ENCODE assay signal across 8 mouse cellular contexts in the genomic region with DNA sequence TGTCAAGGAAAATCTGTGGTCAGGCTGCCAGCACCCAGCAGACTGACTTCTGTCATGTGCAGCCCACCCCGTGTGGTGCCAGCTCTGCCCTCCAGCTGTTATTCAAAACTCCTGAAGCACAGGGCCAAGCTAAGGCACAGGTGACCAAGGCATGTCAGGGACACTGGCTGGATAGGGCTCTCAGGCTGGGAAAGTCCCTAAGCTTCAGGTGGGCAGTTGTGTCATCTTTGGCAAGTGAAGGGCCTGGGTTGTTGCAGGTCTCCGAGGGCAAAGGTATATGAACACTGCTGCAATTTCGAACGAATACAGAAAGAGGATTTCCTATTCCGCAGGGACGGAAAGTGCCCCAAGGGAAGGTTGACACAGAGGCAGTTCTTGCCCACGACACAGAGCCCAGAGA. TPM values are rescaled to one million over a fixed set of nuclear protein-coding genes. Genes with fewer than 3 reads are reported as not detected.
A peak's percentile ranks its signal among the peaks of the same experiment; 100 is the strongest.
DNase-seq lines count a peak whose midpoint lies in the region; ATAC-seq and TF ChIP-seq lines count a peak whose summit lies in the region.

No protein-coding gene starts in this region.

- H3K9me3 ChIP-seq in heart, embryonic 11.5 days (replicated peaks; ENCODE audit: control insufficient read depth, low read length) = no peaks in the 10 kb centered on the region
- no peaks in the 10 kb centered on the region for H3K9me3 ChIP-seq in ES-E14 (ENCODE audit: control insufficient read depth, insufficient read depth, low read depth, low read length)
- no peaks in the 10 kb centered on the region for H3K9me3 ChIP-seq in limb, embryonic 14.5 days (ENCODE audit: control insufficient read depth, low read length)
- H3K9me3 ChIP-seq in stomach, embryonic 15.5 days = no peaks in the 10 kb centered on the region

- 7% methylated on average over 7 of the region's 7 CpGs for WGBS in heart, embryonic 11.5 days (ENCODE audit: insufficient replicate concordance)
- 6% methylated on average over 7 of the region's 7 CpGs for WGBS in limb, embryonic 14.5 days
- 3% methylated on average over 7 of the region's 7 CpGs for WGBS in stomach, embryonic 15.5 days

- H3K4me2 ChIP-seq in heart, embryonic 11.5 days = peak overlapping the region; percentile 97
- H3K4me2 ChIP-seq in limb, embryonic 14.5 days (replicated peaks; ENCODE audit: low read depth, low read length, severe bottlenecking) = peak overlapping the region; percentile 96
- peak overlapping the region; percentile 95 for H3K4me2 ChIP-seq in stomach, embryonic 15.5 days

- peaks cover 66% of the 10 kb centered on the region for H3K4me1 ChIP-seq in heart, embryonic 11.5 days (ENCODE audit: control insufficient read depth, insufficient read depth, low read length)
- peaks cover 12 to 35% of the 10 kb centered on the region in 2 experiments for H3K4me1 ChIP-seq in ES-E14 (ENCODE audit: control insufficient read depth in 2 of 2, insufficient read depth in 2 of 2, low read length in 2 of 2, poor library complexity in 1 of 2)
- peaks cover 9% of the 10 kb centered on the region for H3K4me1 ChIP-seq in embryonic fibroblast, embryonic 13.5 days (ENCODE audit: control insufficient read depth, insufficient read depth, low read length)
- peaks cover 58% of the 10 kb centered on the region for H3K4me1 ChIP-seq in limb, embryonic 14.5 days (ENCODE audit: control insufficient read depth, insufficient read depth, low read length)
- peaks cover 55% of the 10 kb centered on the region for H3K4me1 ChIP-seq in stomach, embryonic 15.5 days

- peak overlapping the region; percentile 71 for H3K4me3 ChIP-seq in heart, embryonic 11.5 days (ENCODE audit: low read depth, low read length)
- H3K4me3 ChIP-seq in ES-E14 (ENCODE audit: insufficient read depth in 1 of 2, low read depth in 1 of 2, low read length in 2 of 2, poor library complexity in 1 of 2, severe bottlenecking in 1 of 2) = peak overlapping the region; percentile 75 to 82
- H3K4me3 ChIP-seq in embryonic fibroblast, embryonic 13.5 days (ENCODE audit: insufficient read depth, low read length) = peak overlapping the region; percentile 69
- H3K4me3 ChIP-seq in limb, embryonic 14.5 days (replicated peaks; ENCODE audit: low read length) = peak overlapping the region; percentile 73
- H3K4me3 ChIP-seq in stomach, embryonic 15.5 days (replicated peaks) = peak overlapping the region; percentile 73

- no peak for TF ChIP-seq POLR2A in embryonic fibroblast, embryonic 13.5 days (IDR thresholded peaks at IDR 0.05; ENCODE audit: low read depth, low read length)
- TF ChIP-seq POLR2A in limb, embryonic 14.5 days (IDR thresholded peaks at IDR 0.05; ENCODE audit: borderline replicate concordance, extremely low read depth, insufficient read depth, insufficient read length) = no peak

- TF ChIP-seq CTCF in embryonic fibroblast, embryonic 13.5 days (IDR thresholded peaks at IDR 0.05; ENCODE audit: borderline replicate concordance, insufficient read depth, low read length) = no peak

- 0 out of 2 replicates have a peak overlapping the region, but pooled peaks have one; percentile 10 for H3K27ac ChIP-seq in heart, embryonic 11.5 days (ENCODE audit: low read depth, low read length)
- H3K27ac ChIP-seq in ES-E14 (ENCODE audit: insufficient read depth, low read depth, low read length, poor library complexity, severe bottlenecking) = no peak overlapping the region
- no peak overlapping the region for H3K27ac ChIP-seq in embryonic fibroblast, embryonic 13.5 days (ENCODE audit: insufficient read depth, low read length)
- H3K27ac ChIP-seq in limb, embryonic 14.5 days (replicated peaks; ENCODE audit: low read depth, low read length) = no peak overlapping the region
- no peak overlapping the region for H3K27ac ChIP-seq in stomach, embryonic 15.5 days

- ATAC-seq in heart, embryonic 11.5 days (replicated peaks; ENCODE audit: insufficient number of reproducible peaks, low FRiP score, low TSS enrichment) = no peak
- no peak for ATAC-seq in limb, embryonic 14.5 days (ENCODE audit: low FRiP score, low read depth)
- ATAC-seq in stomach, embryonic 15.5 days (ENCODE audit: insufficient read depth, low FRiP score, low read depth) = no peak

- peaks cover 25% of the 10 kb centered on the region for H3K27me3 ChIP-seq in heart, embryonic 11.5 days (ENCODE audit: control insufficient read depth, insufficient read depth, low read length)
- no peaks in the 10 kb centered on the region for H3K27me3 ChIP-seq in limb, embryonic 14.5 days (ENCODE audit: control insufficient read depth, insufficient read depth, low read length)
- peaks cover 5% of the 10 kb centered on the region; the same call in 1 of the 2 replicates for H3K27me3 ChIP-seq in stomach, embryonic 15.5 days (replicated peaks)

- no peak for DNase-seq in heart, adult 8-10 months (ENCODE audit: low spot score)
- no peak for DNase-seq in ES-E14 (ENCODE audit: low read depth, low spot score)
- no peak for DNase-seq in limb, embryonic 14.5 days (ENCODE audit: low spot score)
- DNase-seq in right cerebral cortex, postnatal 36 days (ENCODE audit: low spot score in 2 of 2) = no peak
- DNase-seq in spleen, adult 12 weeks (ENCODE audit: low spot score) = no peak

- H3K36me3 ChIP-seq in heart, embryonic 11.5 days (ENCODE audit: control insufficient read depth, insufficient read depth, low read length) = no peaks in the 10 kb centered on the region
- H3K36me3 ChIP-seq in ES-E14 (ENCODE audit: control insufficient read depth, insufficient read depth, low read length, poor library complexity, severe bottlenecking) = no peaks in the 10 kb centered on the region
- H3K36me3 ChIP-seq in limb, embryonic 14.5 days (ENCODE audit: control insufficient read depth, insufficient read depth, low read length) = 0 out of 2 replicates have a peak, but pooled peaks cover 2% of the 10 kb centered on the region
- no peaks in the 10 kb centered on the region for H3K36me3 ChIP-seq in stomach, embryonic 15.5 days

- in situ Hi-C loops in ES-E14 (cut with MboI; ENCODE audit: low sequenced_read_pairs in 2 of 2, unreplicated experiment in 2 of 2) = no loop called here

- peak overlapping the region; percentile 84 for H3K9ac ChIP-seq in heart, embryonic 11.5 days (ENCODE audit: low read depth, low read length)
- H3K9ac ChIP-seq in ES-E14 (ENCODE audit: insufficient read depth, low read depth, low read length, poor library complexity, severe bottlenecking) = peak overlapping the region; percentile 74
- peak overlapping the region; percentile 69 for H3K9ac ChIP-seq in limb, embryonic 14.5 days (ENCODE audit: low read depth, low read length, severe bottlenecking)
- peak overlapping the region; percentile 67 for H3K9ac ChIP-seq in stomach, embryonic 15.5 days

TF ChIP-seq in ES-E14, 5 proteins besides CTCF, POLR2A, EP300 and RAD21 (continues in another document):
- TF ChIP-seq ZC3H11A (IDR thresholded peaks at IDR 0.05; ENCODE audit: borderline replicate concordance, low read depth, low read length) (no peak), ZNF384 (IDR thresholded peaks at IDR 0.05; ENCODE audit: low read depth, low read length) (no peak)

RNA-seq across cellular contexts. Expression of gene Tbc1d24, which starts 0.5 kb away (rescaled TPM):
- 4.0 and 5.2 TPM in 2 replicates for polyA plus RNA-seq in heart, embryonic 11.5 days (2014; fragmentation: Nextera tagmentation; extraction: Ambion mirVana)
- total RNA-seq in heart, adult 8-10 months (2022) = 10 to 100 TPM; 11.5 to 14.5 (median 12.6) TPM
- total RNA-seq in ES-E14 (2012; rRNA removed) = 14.1 and 20.4 TPM in 2 replicates
- polyA plus RNA-seq in embryonic fibroblast, embryonic 13.5 days (2011; ENCODE audit: insufficient read length, low read depth, missing spikeins) = 10.9 and 14.0 TPM in 2 replicates
- polyA plus RNA-seq in limb, embryonic 14.5 days (2012; rRNA removed) = 31.9 and 52.5 TPM in 2 replicates
- 6.3 and 8.0 TPM in 2 replicates for polyA plus RNA-seq in limb, embryonic 14.5 days (2014; fragmentation: Nextera tagmentation; extraction: Ambion mirVana)
- 5.0 and 6.3 TPM in 2 replicates for polyA plus RNA-seq in stomach, embryonic 15.5 days (2015; fragmentation: Nextera tagmentation; extraction: Ambion mirVana)

RNA-seq across cellular contexts. Expression of gene Ntn3, which starts 4.5 kb away (rescaled TPM):
- 2.0 TPM in 2 replicates for polyA plus RNA-seq in heart, embryonic 11.5 days (2014; fragmentation: Nextera tagmentation; extraction: Ambion mirVana)
- total RNA-seq in heart, adult 8-10 months (2022) = 1 to 10 TPM in 2 of 4 experiments, under 1 TPM in 2; 0.66 to 1.5 (median 0.89) TPM
- total RNA-seq in ES-E14 (2012; rRNA removed) = 2.7 and 4.1 TPM in 2 replicates
- 2.9 and 4.1 TPM in 2 replicates for polyA plus RNA-seq in embryonic fibroblast, embryonic 13.5 days (2011; ENCODE audit: insufficient read length, low read depth, missing spikeins)
- 32.6 and 42.5 TPM in 2 replicates for polyA plus RNA-seq in limb, embryonic 14.5 days (2012; rRNA removed)
- polyA plus RNA-seq in limb, embryonic 14.5 days (2014; fragmentation: Nextera tagmentation; extraction: Ambion mirVana) = 14.5 and 19.8 TPM in 2 replicates
- polyA plus RNA-seq in stomach, embryonic 15.5 days (2015; fragmentation: Nextera tagmentation; extraction: Ambion mirVana) = 8.1 and 8.5 TPM in 2 replicates

RNA-seq across cellular contexts. Expression of gene Tedc2, which starts 15.8 kb away (rescaled TPM):
- polyA plus RNA-seq in heart, embryonic 11.5 days (2014; fragmentation: Nextera tagmentation; extraction: Ambion mirVana) = 7.0 and 7.6 TPM in 2 replicates
- total RNA-seq in heart, adult 8-10 months (2022) = 1 to 10 TPM; 1.7 to 2.9 (median 2.5) TPM
- total RNA-seq in ES-E14 (2012; rRNA removed) = 31.3 and 35.8 TPM in 2 replicates
- polyA plus RNA-seq in embryonic fibroblast, embryonic 13.5 days (2011; ENCODE audit: insufficient read length, low read depth, missing spikeins) = 7.9 and 9.2 TPM in 2 replicates
- 35.4 and 39.2 TPM in 2 replicates for polyA plus RNA-seq in limb, embryonic 14.5 days (2012; rRNA removed)
- 10.2 and 12.2 TPM in 2 replicates for polyA plus RNA-seq in limb, embryonic 14.5 days (2014; fragmentation: Nextera tagmentation; extraction: Ambion mirVana)
- 9.8 and 10.0 TPM in 2 replicates for polyA plus RNA-seq in stomach, embryonic 15.5 days (2015; fragmentation: Nextera tagmentation; extraction: Ambion mirVana)

RNA-seq across cellular contexts. Expression of gene Atp6v0c, which starts 35.3 kb away (rescaled TPM):
- polyA plus RNA-seq in heart, embryonic 11.5 days (2014; fragmentation: Nextera tagmentation; extraction: Ambion mirVana) = 552 and 561 TPM in 2 replicates
- 100 to 1,000 TPM; 224 to 240 (median 231) TPM for total RNA-seq in heart, adult 8-10 months (2022)
- 129 and 159 TPM in 2 replicates for total RNA-seq in ES-E14 (2012; rRNA removed)
- polyA plus RNA-seq in embryonic fibroblast, embryonic 13.5 days (2011; ENCODE audit: insufficient read length, low read depth, missing spikeins) = 382 and 460 TPM in 2 replicates
- polyA plus RNA-seq in limb, embryonic 14.5 days (2012; rRNA removed) = 487 and 720 TPM in 2 replicates
- 511 and 522 TPM in 2 replicates for polyA plus RNA-seq in limb, embryonic 14.5 days (2014; fragmentation: Nextera tagmentation; extraction: Ambion mirVana)
- 495 and 512 TPM in 2 replicates for polyA plus RNA-seq in stomach, embryonic 15.5 days (2015; fragmentation: Nextera tagmentation; extraction: Ambion mirVana)

RNA-seq across cellular contexts. Expression of gene Amdhd2, which starts 41.3 kb away (rescaled TPM):
- 28.3 and 31.0 TPM in 2 replicates for polyA plus RNA-seq in heart, embryonic 11.5 days (2014; fragmentation: Nextera tagmentation; extraction: Ambion mirVana)
- total RNA-seq in heart, adult 8-10 months (2022) = 10 to 100 TPM in 3 of 4 experiments, 1 to 10 TPM in 1; 9.4 to 12.4 (median 10.8) TPM
- 28.5 and 35.3 TPM in 2 replicates for total RNA-seq in ES-E14 (2012; rRNA removed)
- polyA plus RNA-seq in embryonic fibroblast, embryonic 13.5 days (2011; ENCODE audit: insufficient read length, low read depth, missing spikeins) = 26.6 and 31.7 TPM in 2 replicates
- 31.2 and 39.6 TPM in 2 replicates for polyA plus RNA-seq in limb, embryonic 14.5 days (2012; rRNA removed)
- 27.4 and 32.6 TPM in 2 replicates for polyA plus RNA-seq in limb, embryonic 14.5 days (2014; fragmentation: Nextera tagmentation; extraction: Ambion mirVana)
- 25.1 and 29.3 TPM in 2 replicates for polyA plus RNA-seq in stomach, embryonic 15.5 days (2015; fragmentation: Nextera tagmentation; extraction: Ambion mirVana)
